Mouse (Mus musculus) frontal cortex, postnatal 14 days (tissue): ENCODE results near the gene Dusp23.

Experiments
- DNase-seq, 2 experiments: peaks; one replicate each; pipeline ENCODE4 v3.0.0; 2022; ENCODE audit warnings: low spot score in 2 of 2

The Dusp23 gene

GRCm38 (mm10) chr1:172623599-172623998 is 9.2 kb downstream of the Dusp23 start:
- no peak for DNase-seq

- DNase-seq, result peak in 1 of 2 experiments; percentile 52
Measured at GRCm38 (mm10) chr1:172619235-172619634, 13.5 kb downstream of the Dusp23 start.

GRCm38 (mm10) chr1:172618141-172618540 is 14.6 kb downstream of the Dusp23 start:
- no peak for DNase-seq

GRCm38 (mm10) chr1:172617365-172618076 is 15.2 kb downstream of the Dusp23 start:
- DNase-seq, result no peak

GRCm38 (mm10) chr1:172616537-172617300 is 16.0 kb downstream of the Dusp23 start:
- peak in 1 of 2 experiments; percentile 19 for DNase-seq

GRCm38 (mm10) chr1:172615412-172615811 is 17.4 kb downstream of the Dusp23 start:
- DNase-seq, result no peak

GRCm38 (mm10) chr1:172614654-172615053 is 18.1 kb downstream of the Dusp23 start:
- DNase-seq, result no peak

GRCm38 (mm10) chr1:172612745-172613144 is 20.0 kb downstream of the Dusp23 start:
- no peak for DNase-seq

GRCm38 (mm10) chr1:172611304-172611703 is 21.5 kb downstream of the Dusp23 start:
- no peak for DNase-seq

GRCm38 (mm10) chr1:172602326-172602725 is 30.4 kb downstream of the Dusp23 start, which contains the start of gene Fcrl6:
Gene Fcrl6, minus strand, starts transcription at chr1:172602551.
- DNase-seq, result no peak

- DNase-seq, result peak in 1 of 2 experiments; percentile 32
Measured at GRCm38 (mm10) chr1:172594495-172594894, 38.3 kb downstream of the Dusp23 start.

GRCm38 (mm10) chr1:172593956-172594355 is 38.8 kb downstream of the Dusp23 start:
- no peak for DNase-seq

- DNase-seq, result no peak
Measured at GRCm38 (mm10) chr1:172593321-172593720, 39.4 kb downstream of the Dusp23 start.

- peak in 1 of 2 experiments; percentile 14 for DNase-seq
Measured at GRCm38 (mm10) chr1:172590385-172590784, 42.4 kb downstream of the Dusp23 start, which contains the start of gene Slamf8. Gene Slamf8, minus strand, starts transcription at chr1:172590568.

GRCm38 (mm10) chr1:172585612-172586567 is 46.9 kb downstream of the Dusp23 start:
- no peak for DNase-seq

- DNase-seq, result no peak
Measured at GRCm38 (mm10) chr1:172585026-172585425, 47.7 kb downstream of the Dusp23 start.

GRCm38 (mm10) chr1:172584271-172584670 is 48.5 kb downstream of the Dusp23 start:
- no peak for DNase-seq

- no peak for DNase-seq
Measured at GRCm38 (mm10) chr1:172582436-172582835, 50.3 kb downstream of the Dusp23 start.
